Mouse (Mus musculus): Measurements from ENCODE around the gene Socs4. TPM values are rescaled to one million over a fixed set of nuclear protein-coding genes. Genes with fewer than 3 reads are reported as not detected.
A peak's percentile ranks its signal among the peaks of the same experiment; 100 is the strongest.

Gene Socs4
- polyA plus RNA-seq, 1 experiment = 3.5 TPM

DNA sequence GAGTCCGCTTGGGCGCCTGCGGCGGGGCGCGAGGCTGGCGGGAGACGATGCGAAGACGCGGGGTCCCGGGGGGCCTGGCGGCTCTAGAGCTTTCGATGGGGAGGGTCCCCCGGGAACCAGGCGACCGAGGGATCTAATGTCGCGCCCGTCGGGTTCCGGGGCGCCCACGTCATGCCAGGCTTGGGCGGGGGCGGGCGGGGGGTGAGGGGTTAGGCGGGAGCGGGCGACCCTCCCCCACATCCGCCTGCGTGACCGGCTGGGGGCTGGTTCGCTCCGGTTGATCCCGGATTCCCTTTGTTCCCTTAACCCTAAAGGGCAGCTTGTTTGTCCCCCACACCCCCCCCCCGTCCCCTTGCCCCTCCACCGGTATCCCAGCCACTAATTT lies 21.7 kb downstream of the Socs4 start:
- Histone ChIP-seq H3K27me3 (replicated peaks; ENCODE audit: control insufficient read depth, insufficient read depth, low read length) (no peaks in the 10 kb centered on the region), H3K36me3 (ENCODE audit: control insufficient read depth, insufficient read depth, low read length) (no peaks in the 10 kb centered on the region), H3K27ac (ENCODE audit: insufficient read depth, low read depth, low read length) (peak overlapping the region; percentile 95), H3K4me1 (ENCODE audit: control insufficient read depth, insufficient read depth, low read length) (peaks cover 21% of the 10 kb centered on the region), H3K4me3 (ENCODE audit: insufficient read depth, low read depth, low read length) (peak overlapping the region; percentile 99)
- WGBS = under 1% methylated on average over 38 of the region's 38 CpGs
- no peak for DNase-seq
- no peak for TF ChIP-seq CTCF (conservative IDR thresholded peaks at IDR 0.05; ENCODE audit: insufficient read depth, insufficient read length, low read depth, low read length)
- TF ChIP-seq POLR2A (IDR thresholded peaks at IDR 0.05; ENCODE audit: low read depth, low read length) = no peak

DNA sequence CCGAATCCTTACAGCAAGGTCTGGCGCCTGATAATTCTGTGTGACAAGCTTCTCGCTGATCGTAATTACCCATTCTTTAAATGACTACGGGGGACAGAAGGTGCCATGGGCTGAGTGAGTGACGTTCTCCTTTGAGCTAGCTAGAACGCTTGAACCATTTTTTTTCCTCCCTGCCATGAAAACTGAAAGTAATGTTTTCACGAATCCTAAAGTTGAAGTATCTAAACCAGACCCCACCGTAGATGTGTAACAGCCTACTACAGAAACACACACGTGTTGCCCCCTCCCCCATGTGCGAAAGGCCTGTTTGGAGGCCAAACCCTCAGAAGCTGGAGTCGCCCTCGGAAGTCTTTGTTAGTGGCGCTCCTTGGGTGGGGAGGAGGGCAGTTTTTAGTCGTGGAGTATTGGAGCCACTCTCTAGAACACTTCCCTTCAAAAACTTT lies 22.1 kb downstream of the Socs4 start:
- H3K27ac ChIP-seq (ENCODE audit: insufficient read depth, low read depth, low read length) = peak overlapping the region; percentile 33; the same call in 1 of the 2 replicates
- peak overlapping the region; percentile 99 for H3K4me3 ChIP-seq (ENCODE audit: insufficient read depth, low read depth, low read length)
- H3K4me1 ChIP-seq (ENCODE audit: control insufficient read depth, insufficient read depth, low read length) = peaks cover 22% of the 10 kb centered on the region
- under 1% methylated on average over 15 of the region's 15 CpGs for WGBS
- no peaks in the 10 kb centered on the region for H3K27me3 ChIP-seq (replicated peaks; ENCODE audit: control insufficient read depth, insufficient read depth, low read length)
- TF ChIP-seq CTCF (conservative IDR thresholded peaks at IDR 0.05; ENCODE audit: insufficient read depth, insufficient read length, low read depth, low read length) = no peak
- no peak for TF ChIP-seq POLR2A (IDR thresholded peaks at IDR 0.05; ENCODE audit: low read depth, low read length)
- no peaks in the 10 kb centered on the region for H3K36me3 ChIP-seq (ENCODE audit: control insufficient read depth, insufficient read depth, low read length)
- peak; percentile 33 for DNase-seq

DNA sequence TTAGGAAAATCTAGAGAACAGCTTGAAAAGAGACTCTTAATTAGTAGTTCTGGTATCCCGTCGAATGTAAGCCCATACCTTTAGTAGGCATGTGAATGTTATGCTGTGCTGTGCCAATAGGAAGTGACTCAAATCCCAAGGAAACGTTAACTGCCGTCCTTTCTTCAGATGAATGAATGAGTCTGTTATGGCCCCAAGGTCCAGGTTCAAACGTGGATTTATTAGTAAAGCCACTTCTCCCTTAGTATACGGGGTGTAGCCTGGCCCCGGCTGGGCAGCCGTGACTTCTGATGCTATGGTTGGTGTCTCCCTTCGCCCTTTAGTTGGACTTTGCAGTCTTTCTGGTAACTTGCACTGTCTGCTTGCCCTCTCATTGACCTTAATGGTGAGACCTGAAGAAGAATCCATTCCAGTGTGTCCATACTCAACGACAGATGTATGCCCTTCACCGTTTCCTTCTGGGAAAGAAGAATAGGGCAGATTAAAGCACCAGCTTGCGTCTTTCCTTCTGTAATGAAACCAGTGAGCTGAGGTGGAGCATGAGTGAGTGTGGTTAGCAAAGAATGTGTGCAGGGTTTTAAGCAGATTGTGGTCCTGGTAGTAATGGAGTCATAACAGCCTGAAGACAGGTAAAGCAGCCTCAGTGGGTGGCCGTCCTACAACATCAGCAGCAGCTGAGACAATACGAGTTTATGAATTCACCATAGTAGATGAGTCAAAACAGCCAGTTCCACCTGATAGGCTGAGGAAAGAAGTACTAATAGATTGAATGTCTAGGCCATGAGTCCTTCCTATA lies 26.4 kb downstream of the Socs4 start:
- Histone ChIP-seq H3K4me3 (ENCODE audit: insufficient read depth, low read depth, low read length) (no peak overlapping the region), H3K27me3 (replicated peaks; ENCODE audit: control insufficient read depth, insufficient read depth, low read length) (no peaks in the 10 kb centered on the region), H3K4me1 (ENCODE audit: control insufficient read depth, insufficient read depth, low read length) (peaks cover 17% of the 10 kb centered on the region), H3K27ac (ENCODE audit: insufficient read depth, low read depth, low read length) (peak overlapping the region; percentile 61; the same call in 1 of the 2 replicates), H3K36me3 (ENCODE audit: control insufficient read depth, insufficient read depth, low read length) (no peaks in the 10 kb centered on the region)
- TF ChIP-seq POLR2A (IDR thresholded peaks at IDR 0.05; ENCODE audit: low read depth, low read length) (no peak), CTCF (conservative IDR thresholded peaks at IDR 0.05; ENCODE audit: insufficient read depth, insufficient read length, low read depth, low read length) (no peak)
- 36% methylated on average over 14 of the region's 14 CpGs for WGBS
- DNase-seq = peak; percentile 12

DNA sequence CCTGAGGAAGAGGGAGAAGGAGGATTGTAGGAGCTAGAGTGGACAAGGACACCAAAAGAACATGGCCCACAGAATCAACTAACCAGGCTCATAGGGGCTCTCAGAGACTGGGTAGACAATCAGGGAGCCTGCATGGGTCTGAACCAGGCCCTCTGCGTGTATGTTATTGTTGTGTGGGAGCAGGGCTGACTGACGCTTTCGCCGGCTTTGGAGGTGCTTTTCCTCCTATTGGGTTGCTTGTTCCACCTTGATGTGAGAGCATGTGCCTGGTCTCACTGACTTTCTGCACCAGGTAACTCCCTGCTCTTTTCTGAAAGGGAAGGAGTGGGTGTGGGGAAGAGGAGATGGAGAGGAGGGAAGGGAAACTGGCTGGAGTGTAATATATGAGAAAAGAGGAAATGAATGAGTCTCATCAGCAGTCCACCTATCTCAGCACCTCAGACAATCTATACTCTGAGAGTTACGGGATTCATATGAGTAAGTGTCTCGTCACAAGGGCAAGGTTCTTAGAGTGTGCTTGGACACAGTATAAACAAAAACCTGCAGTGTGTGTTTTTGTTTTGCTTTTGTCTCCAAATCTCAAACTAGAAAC lies 28.2 kb downstream of the Socs4 start:
- no peak for DNase-seq
- WGBS = 89% methylated on average over 6 of the region's 6 CpGs
- Histone ChIP-seq H3K4me3 (ENCODE audit: insufficient read depth, low read depth, low read length) (no peak overlapping the region), H3K36me3 (ENCODE audit: control insufficient read depth, insufficient read depth, low read length) (no peaks in the 10 kb centered on the region), H3K4me1 (ENCODE audit: control insufficient read depth, insufficient read depth, low read length) (peaks cover 11% of the 10 kb centered on the region), H3K27me3 (replicated peaks; ENCODE audit: control insufficient read depth, insufficient read depth, low read length) (no peaks in the 10 kb centered on the region), H3K27ac (ENCODE audit: insufficient read depth, low read depth, low read length) (no peak overlapping the region)
- TF ChIP-seq POLR2A (IDR thresholded peaks at IDR 0.05; ENCODE audit: low read depth, low read length) (no peak), CTCF (conservative IDR thresholded peaks at IDR 0.05; ENCODE audit: insufficient read depth, insufficient read length, low read depth, low read length) (no peak)

DNA sequence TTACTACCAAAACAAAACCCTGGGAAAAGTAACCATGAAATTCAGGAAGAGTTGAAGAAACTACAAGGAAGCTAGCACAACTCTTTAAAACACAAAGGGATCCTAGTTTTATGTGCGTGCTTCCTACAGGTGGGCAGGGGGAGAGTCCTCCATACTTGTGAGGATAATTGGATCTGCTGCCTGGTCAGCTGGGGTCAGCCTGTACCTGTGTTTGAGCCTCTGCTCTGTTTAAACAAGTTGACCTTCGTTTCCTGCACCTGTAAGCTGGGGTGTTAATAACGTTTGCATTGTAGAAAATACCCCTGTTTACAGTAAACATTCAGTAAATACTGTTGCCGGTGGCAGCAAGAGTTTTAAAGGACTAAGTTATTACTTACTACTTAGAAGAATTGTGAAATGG lies 29.2 kb downstream of the Socs4 start:
- 76% methylated on average over 4 of the region's 4 CpGs for WGBS
- DNase-seq = no peak
- peaks cover 11% of the 10 kb centered on the region for H3K4me1 ChIP-seq (ENCODE audit: control insufficient read depth, insufficient read depth, low read length)
- no peaks in the 10 kb centered on the region for H3K27me3 ChIP-seq (replicated peaks; ENCODE audit: control insufficient read depth, insufficient read depth, low read length)
- no peak overlapping the region for H3K4me3 ChIP-seq (ENCODE audit: insufficient read depth, low read depth, low read length)
- no peaks in the 10 kb centered on the region; the same call in 1 of the 2 replicates for H3K36me3 ChIP-seq (ENCODE audit: control insufficient read depth, insufficient read depth, low read length)
- no peak overlapping the region for H3K27ac ChIP-seq (ENCODE audit: insufficient read depth, low read depth, low read length)
- TF ChIP-seq POLR2A (IDR thresholded peaks at IDR 0.05; ENCODE audit: low read depth, low read length) = no peak
- TF ChIP-seq CTCF (conservative IDR thresholded peaks at IDR 0.05; ENCODE audit: insufficient read depth, insufficient read length, low read depth, low read length) = no peak

DNA sequence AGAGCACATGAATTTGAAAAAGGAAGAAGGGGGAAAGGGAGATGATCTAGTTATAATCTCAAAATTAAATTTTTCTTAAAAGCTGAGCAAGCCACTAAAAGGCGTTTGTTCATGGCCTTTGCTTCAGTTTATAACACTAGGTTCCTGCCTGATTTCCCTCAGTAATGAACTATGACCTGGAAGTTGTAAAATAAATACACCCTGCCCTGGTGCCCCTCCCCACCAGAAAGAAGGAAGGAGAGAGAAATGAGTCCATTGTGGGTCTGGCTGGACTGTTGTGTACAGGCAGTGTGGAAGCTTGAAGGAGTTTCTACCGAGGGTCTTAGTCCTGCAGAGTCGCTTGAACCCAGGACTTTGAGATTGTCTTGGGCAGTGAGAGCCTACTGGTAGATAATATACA lies 30.9 kb downstream of the Socs4 start:
- DNase-seq = no peak
- peaks cover 11% of the 10 kb centered on the region for H3K4me1 ChIP-seq (ENCODE audit: control insufficient read depth, insufficient read depth, low read length)
- no peak for TF ChIP-seq CTCF (conservative IDR thresholded peaks at IDR 0.05; ENCODE audit: insufficient read depth, insufficient read length, low read depth, low read length)
- TF ChIP-seq POLR2A (IDR thresholded peaks at IDR 0.05; ENCODE audit: low read depth, low read length) = no peak
- H3K27me3 ChIP-seq (replicated peaks; ENCODE audit: control insufficient read depth, insufficient read depth, low read length) = no peaks in the 10 kb centered on the region
- H3K36me3 ChIP-seq (ENCODE audit: control insufficient read depth, insufficient read depth, low read length) = peaks cover 2% of the 10 kb centered on the region; the same call in 1 of the 2 replicates
- 69% methylated on average over 3 of the region's 3 CpGs for WGBS
- no peak overlapping the region for H3K4me3 ChIP-seq (ENCODE audit: insufficient read depth, low read depth, low read length)
- H3K27ac ChIP-seq (ENCODE audit: insufficient read depth, low read depth, low read length) = no peak overlapping the region

DNA sequence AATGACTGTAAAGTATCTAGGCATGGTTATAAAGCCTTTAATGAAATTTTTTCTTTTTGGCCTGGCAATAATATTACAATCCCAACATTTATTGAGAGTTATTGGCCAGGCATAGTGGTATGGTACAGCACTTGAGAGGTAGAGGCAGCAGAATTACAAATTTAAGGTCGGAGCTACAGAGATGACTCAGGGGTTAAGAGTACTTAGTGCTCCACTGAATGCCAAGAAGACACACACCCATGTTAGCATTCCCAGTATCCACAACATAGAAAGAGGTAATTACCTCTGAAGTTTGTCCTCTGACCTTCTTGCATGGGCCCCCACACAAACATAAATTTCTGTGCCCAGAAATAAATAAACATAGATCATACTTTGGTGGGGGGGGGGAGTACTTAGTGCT lies 32.3 kb downstream of the Socs4 start:
- H3K36me3 ChIP-seq (ENCODE audit: control insufficient read depth, insufficient read depth, low read length) = peaks cover 2% of the 10 kb centered on the region; the same call in 1 of the 2 replicates
- no peak overlapping the region for H3K4me3 ChIP-seq (ENCODE audit: insufficient read depth, low read depth, low read length)
- no peak for TF ChIP-seq CTCF (conservative IDR thresholded peaks at IDR 0.05; ENCODE audit: insufficient read depth, insufficient read length, low read depth, low read length)
- no peak for TF ChIP-seq POLR2A (IDR thresholded peaks at IDR 0.05; ENCODE audit: low read depth, low read length)
- WGBS = 80% methylated on average over 1 of the region's 1 CpGs
- DNase-seq = no peak
- H3K27me3 ChIP-seq (replicated peaks; ENCODE audit: control insufficient read depth, insufficient read depth, low read length) = no peaks in the 10 kb centered on the region
- no peak overlapping the region for H3K27ac ChIP-seq (ENCODE audit: insufficient read depth, low read depth, low read length)
- peaks cover 3% of the 10 kb centered on the region; the same call in 1 of the 2 replicates for H3K4me1 ChIP-seq (ENCODE audit: control insufficient read depth, insufficient read depth, low read length)

Data from kidney, adult 2 months (tissue).